Mouse (Mus musculus) lung, postnatal 0 days (tissue): ENCODE results near the gene Supv3l1. TPM values are rescaled to one million over a fixed set of nuclear protein-coding genes. Genes with fewer than 3 reads are reported as not detected.
A peak's percentile ranks its signal among the peaks of the same experiment; 100 is the strongest.

Experiments
- ATAC-seq: fragments of 200-750 bp; cut with Nextera tagmentation; 2 replicates; pipeline ENCODE4 v1.8.0; 2017; ENCODE audit warnings: moderate library complexity
- DNase-seq: peaks from one replicate; pipeline ENCODE4 v3.0.0-alpha.2; 2016; ENCODE audit warnings: low spot score
- H3K27ac ChIP-seq: fragments of 300-500 bp; sonication (generic); 2 replicates; pipeline ENCODE4 v1.5.1; 2014; ENCODE audit warnings: antibody characterized with exemption, mild to moderate bottlenecking, low read length, mixed read lengths
- H3K27me3 ChIP-seq: fragments of 300-500 bp; sonication (generic); replicated peaks from 2 replicates; pipeline ENCODE4 v1.6.1; 2014; ENCODE audit warnings: low read length, mixed read lengths; ENCODE audit not compliant: insufficient read depth
- H3K36me3 ChIP-seq: fragments of 300-500 bp; sonication (generic); 2 replicates; pipeline ENCODE4 v1.6.1; 2014; ENCODE audit warnings: low read length, mixed read lengths; ENCODE audit not compliant: insufficient read depth
- H3K4me1 ChIP-seq: fragments of 300-500 bp; sonication (generic); 2 replicates; pipeline ENCODE4 v1.6.1; 2014; ENCODE audit warnings: antibody characterized with exemption, low read depth, low read length, mixed read lengths; ENCODE audit not compliant: insufficient read depth
- H3K4me2 ChIP-seq: fragments of 300-500 bp; sonication (generic); replicated peaks from 2 replicates; pipeline ENCODE4 v1.6.1; 2014; ENCODE audit warnings: low read depth, mild to moderate bottlenecking, low read length, moderate library complexity, mixed read lengths
- H3K4me3 ChIP-seq: fragments of 300-500 bp; sonication (generic); 2 replicates; pipeline ENCODE4 v1.5.1; 2014; ENCODE audit warnings: low read depth, low read length
- H3K9ac ChIP-seq: fragments of 300-500 bp; sonication (generic); replicated peaks from 2 replicates; pipeline ENCODE4 v1.6.1; 2014; ENCODE audit warnings: low read depth, mild to moderate bottlenecking
- H3K9me3 ChIP-seq: fragments of 300-500 bp; sonication (generic); 2 replicates; pipeline ENCODE4 v1.6.1; 2016; ENCODE audit warnings: low read length, mixed read lengths
- CTCF ChIP-seq: IDR thresholded peaks from 2 replicates; pipeline ENCODE4 v1.5.1; 2016; ENCODE audit warnings: antibody characterized with exemption, mild to moderate bottlenecking
- EP300 ChIP-seq: IDR thresholded peaks from 2 replicates; pipeline ENCODE4 v1.6.1; 2016; ENCODE audit warnings: antibody characterized with exemption, mild to moderate bottlenecking, control low read depth
- WGBS: fragments of 180-500 bp; shearing (Covaris S2); extraction: QIAGEN DNeasy Blood & Tissue Kit; methylation state at CpG from one replicate; pipeline ENCODE4 v1.1.7; 2014; 5-methylcytosine and 5-hydroxymethylcytosine counted together
- polyA plus RNA-seq: library from polyadenylated mRNA; unstranded; fragments of >200 nt; fragmentation: Nextera tagmentation; extraction: Ambion mirVana; gene quantifications from 2 replicates; pipeline ENCODE4 v1.2.1, GENCODE M21; 2015

The Supv3l1 gene
- polyA plus RNA-seq, 1 experiment from 2014 or later, result 9.8 TPM

DNA sequence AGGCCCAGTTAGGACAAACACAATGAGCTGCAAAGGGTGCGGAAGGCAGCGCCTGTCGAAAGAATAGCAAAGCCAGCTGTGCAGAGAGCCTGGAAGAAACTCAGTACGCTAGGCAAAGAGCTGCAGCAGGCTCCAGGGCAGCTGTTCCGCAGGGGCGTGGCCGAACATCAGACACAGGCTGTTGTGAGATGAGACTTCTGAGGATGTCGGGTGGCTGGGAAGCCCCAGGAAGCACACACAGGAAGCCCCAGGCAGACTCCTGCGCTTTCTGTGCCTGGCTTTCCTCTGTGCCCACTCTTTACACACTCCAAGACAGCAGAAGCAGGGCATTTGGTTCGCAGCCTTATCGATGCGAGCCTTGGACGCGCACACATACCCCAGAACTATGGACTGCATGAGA is 44.6 kb downstream of the Supv3l1 start:
- peak; percentile 45 for DNase-seq
- no peaks in the 10 kb centered on the region for H3K4me1 ChIP-seq
- no peaks in the 10 kb centered on the region for H3K27me3 ChIP-seq
- H3K36me3 ChIP-seq, result no peaks in the 10 kb centered on the region
- peak; percentile 53 for ATAC-seq
- 42% methylated on average over 14 of the region's 14 CpGs for WGBS
- TF ChIP-seq CTCF (no peak), EP300 (no peak)
- H3K27ac ChIP-seq, result no peak overlapping the region
- H3K9ac ChIP-seq, result no peak overlapping the region
- no peaks in the 10 kb centered on the region for H3K9me3 ChIP-seq
- no peak overlapping the region for H3K4me3 ChIP-seq
- H3K4me2 ChIP-seq, result no peak overlapping the region

DNA sequence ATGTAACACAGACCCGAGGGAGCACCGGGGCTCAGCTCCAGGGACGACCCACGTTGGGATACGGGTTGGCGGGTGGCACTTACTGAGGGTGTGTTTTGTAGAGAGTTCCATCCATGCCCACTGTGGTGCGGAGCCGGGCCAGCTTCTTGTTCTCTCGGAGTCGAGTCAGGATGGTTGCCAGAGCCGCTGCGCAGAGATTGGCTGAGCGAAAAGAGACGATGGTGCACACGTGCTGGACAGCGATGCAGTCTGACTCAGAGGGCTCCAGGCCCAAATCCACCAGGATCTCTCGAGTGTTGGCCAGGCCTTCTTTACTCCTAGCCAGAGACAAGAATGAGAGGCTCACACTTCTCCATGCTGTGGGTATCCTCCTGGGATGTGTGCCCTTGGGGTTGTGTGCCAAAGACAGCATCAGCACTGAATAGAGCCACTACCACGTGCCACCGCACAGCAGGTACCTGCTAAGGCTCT is 47.9 kb downstream of the Supv3l1 start:
- Histone ChIP-seq H3K4me1 (no peaks in the 10 kb centered on the region), H3K27me3 (no peaks in the 10 kb centered on the region), H3K27ac (no peak overlapping the region), H3K4me3 (no peak overlapping the region), H3K4me2 (no peak overlapping the region), H3K9ac (no peak overlapping the region), H3K9me3 (no peaks in the 10 kb centered on the region), H3K36me3 (no peaks in the 10 kb centered on the region)
- 77% methylated on average over 19 of the region's 19 CpGs for WGBS
- DNase-seq (no peak), ATAC-seq (no peak)
- TF ChIP-seq CTCF (no peak), EP300 (no peak)

DNA sequence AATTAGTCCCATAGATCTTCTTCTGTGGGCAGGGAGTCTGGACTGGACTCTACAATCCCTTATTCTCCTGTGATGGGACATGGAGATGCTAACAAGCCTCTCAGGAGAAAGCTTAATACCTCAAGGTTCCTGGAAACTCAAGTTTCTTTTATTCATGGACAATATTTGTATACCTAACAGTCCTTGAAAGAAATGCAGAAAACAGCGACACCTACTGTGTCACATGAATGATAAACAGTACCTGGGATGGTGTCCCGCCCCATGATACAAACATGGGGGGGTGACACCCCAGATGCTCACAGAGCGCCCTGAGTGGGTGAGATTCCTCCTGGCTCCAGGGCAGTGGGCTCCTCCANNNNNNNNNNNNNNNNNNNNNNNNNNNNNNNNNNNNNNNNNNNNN is 66.5 kb downstream of the Supv3l1 start:
- Histone ChIP-seq H3K27me3 (no peaks in the 10 kb centered on the region), H3K27ac (no peak overlapping the region), H3K36me3 (no peaks in the 10 kb centered on the region), H3K9ac (no peak overlapping the region), H3K4me1 (no peaks in the 10 kb centered on the region), H3K9me3 (no peaks in the 10 kb centered on the region), H3K4me2 (no peak overlapping the region), H3K4me3 (no peak overlapping the region)
- TF ChIP-seq EP300 (no peak), CTCF (no peak)
- DNase-seq (no peak), ATAC-seq (no peak)
- 82% methylated on average over 3 of the region's 3 CpGs for WGBS

DNA sequence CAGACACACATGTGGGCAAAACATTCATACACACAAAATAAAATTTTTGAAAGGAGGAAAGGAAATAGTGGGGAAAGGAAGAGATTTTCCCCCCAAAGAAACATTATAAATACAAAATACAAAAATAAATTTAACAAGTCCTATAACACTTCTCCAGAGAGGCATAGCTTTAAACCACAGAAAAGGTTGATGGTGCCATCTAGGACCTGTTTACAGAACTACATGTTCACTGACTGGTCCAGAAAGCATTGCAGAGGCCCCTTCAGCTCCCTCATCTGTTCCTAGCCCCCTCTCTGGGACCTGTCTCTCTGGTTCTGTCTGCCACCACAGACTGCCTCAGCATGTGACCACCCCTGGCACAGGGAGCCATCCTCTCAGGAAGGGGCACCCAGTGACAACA is 68.6 kb downstream of the Supv3l1 start:
- no peak for DNase-seq
- TF ChIP-seq CTCF, result peak; percentile 51
- no peak for TF ChIP-seq EP300
- Histone ChIP-seq H3K4me1 (no peaks in the 10 kb centered on the region), H3K27ac (no peak overlapping the region), H3K36me3 (no peaks in the 10 kb centered on the region), H3K4me2 (no peak overlapping the region), H3K4me3 (no peak overlapping the region), H3K9ac (no peak overlapping the region), H3K27me3 (no peaks in the 10 kb centered on the region), H3K9me3 (no peaks in the 10 kb centered on the region)
- no peak for ATAC-seq

DNA sequence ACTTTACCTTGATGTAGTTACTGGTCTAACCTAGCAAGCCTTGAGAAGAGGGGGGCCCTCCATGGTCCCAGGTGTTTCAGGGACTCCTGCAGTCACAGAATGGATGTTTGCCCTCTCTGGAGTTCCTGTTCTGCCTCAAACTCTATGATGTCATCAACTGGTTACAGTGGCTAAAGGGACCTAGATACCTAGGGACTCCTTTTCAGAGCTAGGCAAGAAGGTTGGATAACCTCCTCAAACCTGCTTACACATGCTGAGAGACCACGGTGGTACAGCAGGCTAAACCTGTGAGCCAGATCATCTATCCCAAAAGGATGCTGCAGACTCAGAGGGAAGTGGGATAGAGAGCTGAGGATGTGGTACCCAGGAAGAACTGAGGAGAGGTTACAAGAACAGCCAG is 69.7 kb downstream of the Supv3l1 start, which contains the start of gene Hk1:
TSS of gene Hk1 (minus strand) at position 101 of the 400 bp plus-strand sequence.
- Histone ChIP-seq H3K4me3 (no peak within 1 kb of the TSS), H3K27me3 (no peaks in the 10 kb centered on the region), H3K4me1 (no peaks in the 10 kb centered on the region), H3K9ac (no peak within 1 kb of the TSS), H3K9me3 (no peaks in the 10 kb centered on the region), H3K4me2 (no peak within 1 kb of the TSS), H3K27ac (no peak within 1 kb of the TSS), H3K36me3 (no peaks in the 10 kb centered on the region)
- TF ChIP-seq CTCF (no peak), EP300 (no peak)
- no peak for ATAC-seq
- 80% methylated on average over 1 of the region's 1 CpGs for WGBS
- no peak for DNase-seq

Other genes with a start within 250 kb of the Supv3l1 start
- 106 and 119 TPM in 2 replicates for gene Tspan15, start 218.5 kb downstream of the Supv3l1 start, polyA plus RNA-seq
- 0.32 and 0.40 TPM in 2 replicates for gene Tacr2, start 197.3 kb downstream of the Supv3l1 start, polyA plus RNA-seq
- gene Hk1, start 69.8 kb downstream of the Supv3l1 start, polyA plus RNA-seq, result 25.8 and 27.8 TPM in 2 replicates
- 6.2 and 8.1 TPM in 2 replicates for gene Hkdc1, start 27.2 kb downstream of the Supv3l1 start, polyA plus RNA-seq
- gene 4930507D05Rik, start 249 bp downstream of the Supv3l1 start, polyA plus RNA-seq, result 0.29 and 0.49 TPM in 2 replicates
- 62.7 and 68.7 TPM in 2 replicates for gene Vps26a, start 37.1 kb upstream of the Supv3l1 start, polyA plus RNA-seq
- 215 and 245 TPM in 2 replicates for gene Srgn, start 77.7 kb upstream of the Supv3l1 start, polyA plus RNA-seq
- 21.8 and 22.8 TPM in 2 replicates for gene Kif1bp, start 128.7 kb upstream of the Supv3l1 start, polyA plus RNA-seq
- gene Ddx21, start 152.5 kb upstream of the Supv3l1 start, polyA plus RNA-seq, result 8.2 and 9.0 TPM in 2 replicates
- 83.9 and 89.9 TPM in 2 replicates for gene Ddx50, start 201.5 kb upstream of the Supv3l1 start, polyA plus RNA-seq